Mouse (Mus musculus): ENCODE results near the gene Gm4981. TPM values are rescaled to one million over a fixed set of nuclear protein-coding genes. Genes with fewer than 3 reads are reported as not detected.
"Not testable (repeated sequence)": the region's sequence is repeated elsewhere in the genome, so short reads cannot be mapped to it uniquely, and the experiment has no call there.

The Gm4981 gene
- total RNA-seq (2014; fragmentation: Nextera tagmentation) (not detected in 2 replicates), total RNA-seq (2017) (not detected in 2 replicates)

DNA sequence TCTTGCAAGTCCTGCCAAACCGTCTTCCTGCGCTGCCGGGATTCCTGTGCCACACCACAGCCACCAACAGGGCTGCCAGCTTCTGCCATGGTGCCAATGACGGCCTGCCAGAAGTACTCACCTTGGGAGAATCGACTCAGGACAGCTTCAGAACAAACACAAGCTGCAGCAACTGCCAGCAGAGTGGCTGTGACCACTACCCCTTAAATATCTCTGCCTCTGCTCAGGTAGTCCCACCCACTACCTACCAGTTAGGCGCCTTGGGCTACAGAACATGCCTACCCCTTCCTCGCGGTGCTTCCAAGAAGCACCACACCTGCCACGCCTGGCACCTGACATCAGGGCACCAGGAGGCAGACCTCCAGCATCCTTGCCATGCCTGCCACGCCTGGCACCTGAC, at the start of gene Gm4981:
Gm4981 (minus strand) TSS at position 89 of the 400 bp plus-strand sequence.
- ATAC-seq (replicated peaks; ENCODE audit: poor library complexity, severe bottlenecking) = no peak

DNA sequence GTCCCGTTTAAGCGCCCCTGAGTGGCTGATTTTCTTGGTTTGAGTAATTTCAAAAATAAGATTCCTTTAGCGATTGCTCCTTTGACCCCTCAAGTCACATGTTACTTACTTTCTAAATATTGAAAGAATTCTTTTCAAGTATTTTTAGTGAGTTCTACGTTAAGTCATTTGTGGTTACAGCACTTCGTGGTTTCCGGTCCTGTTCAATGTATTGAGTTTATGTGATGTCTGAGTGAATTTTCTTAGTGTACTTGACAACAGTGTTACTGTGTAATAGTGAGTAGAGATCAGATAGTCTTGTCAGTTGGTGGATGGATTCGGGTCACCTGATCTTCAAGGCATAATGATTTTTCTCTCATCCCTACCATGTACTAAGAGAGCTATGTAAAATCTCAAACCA, 45.7 kb upstream of the Gm4981 start:
- no peak for ATAC-seq (replicated peaks; ENCODE audit: poor library complexity, severe bottlenecking)

DNA sequence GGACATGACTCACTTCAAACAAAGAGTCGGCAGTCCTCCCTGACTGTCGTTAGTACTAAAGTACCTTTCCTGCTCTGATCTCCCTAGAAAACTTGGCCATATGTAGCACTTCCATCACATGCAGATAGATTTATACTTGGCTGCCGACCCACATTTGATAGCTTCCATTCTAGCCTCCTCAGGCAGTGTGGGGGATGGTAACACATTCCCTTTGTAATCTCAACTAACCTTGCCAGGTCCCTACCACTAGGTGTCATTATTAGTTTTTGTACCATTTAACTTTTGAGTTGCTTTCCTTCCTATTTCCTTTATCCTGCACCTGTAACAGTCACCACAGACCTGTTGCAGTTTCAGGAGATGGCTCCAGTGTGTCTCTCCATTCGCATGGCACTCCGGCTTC, 22.0 kb upstream of the Gm4981 start:
- no peak for ATAC-seq (replicated peaks; ENCODE audit: poor library complexity, severe bottlenecking)

DNA sequence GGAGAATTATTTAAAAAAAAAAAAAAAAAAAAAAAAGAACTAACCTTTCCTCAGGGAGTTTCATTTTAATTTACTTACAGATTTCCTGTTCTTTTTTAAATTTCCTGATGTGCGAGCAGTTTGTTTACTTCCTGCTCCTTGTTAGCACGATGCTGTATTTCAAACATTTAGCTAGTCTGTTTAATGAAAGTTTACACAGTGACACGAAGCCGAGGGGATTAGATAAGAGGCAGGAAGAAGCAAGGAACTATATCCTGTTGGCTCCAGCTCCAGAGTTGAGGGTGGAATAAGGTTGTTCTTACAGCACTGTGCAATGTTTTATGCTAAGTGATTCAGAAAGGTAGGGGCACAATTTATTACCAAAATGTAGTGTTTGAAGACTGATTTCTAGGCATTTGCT, 19.5 kb upstream of the Gm4981 start:
- no peak for ATAC-seq (replicated peaks; ENCODE audit: poor library complexity, severe bottlenecking)

DNA sequence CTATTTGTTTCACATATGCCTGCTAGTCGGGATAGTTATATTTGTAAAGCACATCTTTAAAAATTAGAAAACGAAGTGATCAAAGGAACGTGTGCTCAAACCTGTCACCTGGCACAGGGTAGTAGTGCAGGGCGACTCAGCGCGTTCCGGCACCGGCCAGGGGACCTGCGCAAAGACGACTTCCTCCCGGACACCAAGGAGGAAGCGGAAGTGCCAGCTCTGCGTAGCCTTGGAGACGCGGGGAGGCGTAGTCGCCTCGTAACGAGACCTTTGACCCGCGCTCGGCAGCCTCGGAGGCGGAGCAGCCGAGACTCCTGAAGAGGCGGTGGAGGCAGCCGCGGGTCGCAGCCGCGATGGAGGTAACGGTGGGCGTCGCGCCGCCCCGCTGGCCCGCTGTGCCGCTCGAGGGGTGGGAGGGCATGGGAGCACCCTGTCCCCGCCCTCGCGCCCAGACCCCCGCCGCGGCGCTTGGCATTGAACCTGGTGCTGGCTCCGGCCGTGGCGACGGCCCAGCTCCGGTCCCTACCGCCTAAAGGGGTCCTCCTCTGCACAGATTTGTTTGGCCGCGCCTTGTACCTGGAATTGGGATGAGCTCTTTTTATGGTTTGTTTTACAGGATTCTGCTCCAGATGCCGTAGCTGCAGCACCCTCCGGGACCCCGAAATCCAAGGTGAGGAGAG, 18.9 kb upstream of the Gm4981 start, which contains the start of gene Gcc2:
Gcc2 (plus strand) TSS at position 285 of the 680 bp plus-strand sequence.
- ATAC-seq (replicated peaks; ENCODE audit: poor library complexity, severe bottlenecking) = peak; percentile 99

DNA sequence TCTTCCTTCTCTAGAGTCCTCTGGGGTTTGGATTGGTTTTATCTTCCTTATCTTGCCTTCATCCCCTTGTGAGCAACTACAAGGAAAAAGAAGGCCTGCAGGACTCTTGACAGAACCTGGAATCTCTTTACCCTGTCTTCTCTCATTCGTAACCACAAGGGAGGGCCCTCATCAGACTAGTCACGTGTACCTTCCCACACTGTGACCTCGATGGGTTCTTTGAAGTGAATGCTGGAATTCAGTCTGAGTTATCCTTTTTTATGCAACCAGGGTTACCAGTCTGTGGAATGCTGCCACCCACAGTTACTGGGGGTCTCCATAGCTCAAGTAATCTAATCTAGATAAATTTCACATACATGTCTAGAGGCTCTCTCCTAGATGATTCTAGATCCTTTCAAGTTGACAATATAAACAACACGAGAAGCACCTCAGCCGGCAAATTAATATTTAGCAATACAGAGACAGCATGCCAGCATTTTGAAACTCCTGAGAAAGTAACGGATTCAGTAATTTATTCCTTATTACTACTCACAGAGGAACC, 18.2 kb upstream of the Gm4981 start:
- ATAC-seq (replicated peaks; ENCODE audit: poor library complexity, severe bottlenecking) = peak; percentile 36; the same call in 1 of the 2 replicates

DNA sequence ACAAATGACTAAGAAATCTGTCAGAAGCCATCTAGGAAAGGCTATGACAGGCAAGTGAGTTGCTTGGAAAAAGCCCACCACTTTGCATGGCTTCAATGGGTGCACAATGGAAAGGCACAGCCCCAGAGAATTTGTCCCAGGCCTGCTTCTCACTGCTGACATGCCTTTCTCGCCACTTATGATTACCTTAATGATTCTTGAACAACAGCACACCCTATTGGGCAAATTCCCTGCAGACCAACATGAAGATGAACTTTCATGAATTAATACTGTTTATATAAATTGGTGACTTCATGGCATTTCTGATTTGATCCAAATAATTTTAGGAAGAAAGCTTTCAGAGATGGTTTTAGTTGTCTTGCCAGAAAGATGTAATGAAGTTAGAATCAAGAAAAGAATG, 13.0 kb upstream of the Gm4981 start:
- no peak for ATAC-seq (replicated peaks; ENCODE audit: poor library complexity, severe bottlenecking)

DNA sequence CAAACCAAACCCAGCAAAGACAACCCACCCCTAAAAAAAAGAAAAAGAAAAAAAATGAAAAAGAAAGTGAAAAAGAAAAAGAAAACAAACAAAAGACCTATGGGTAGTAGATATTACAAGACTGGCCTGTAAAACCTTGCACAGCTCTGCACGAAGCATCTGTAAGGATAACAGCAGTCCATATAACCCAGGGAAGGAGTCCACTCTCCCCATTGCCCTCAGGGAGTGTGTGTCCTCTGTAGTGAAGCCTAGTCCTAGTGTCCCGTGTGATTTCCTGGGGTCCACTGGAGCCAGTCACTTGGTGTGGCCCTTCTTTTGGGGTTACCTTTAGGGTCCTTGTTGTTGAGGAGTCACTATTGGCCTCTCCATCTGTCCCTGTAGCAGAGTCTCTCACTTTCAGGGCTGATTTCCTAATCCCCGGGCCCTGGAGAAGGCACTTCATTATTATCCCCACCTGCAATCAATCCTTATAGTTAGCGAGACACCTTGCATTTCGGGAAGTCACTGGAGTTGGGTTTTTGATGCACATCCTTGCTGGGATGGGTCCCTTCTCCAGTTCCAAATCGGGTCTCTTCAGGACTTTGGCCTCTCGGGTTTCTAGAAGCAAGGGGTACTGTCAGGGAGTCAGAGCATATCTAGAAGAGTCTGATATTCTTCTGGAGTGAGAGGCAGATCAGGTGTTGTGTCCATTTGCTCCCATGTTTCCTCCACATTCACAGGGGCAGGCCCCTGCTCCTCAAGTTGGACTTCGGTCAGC, 2.7 kb upstream of the Gm4981 start:
- peak; percentile 47 for ATAC-seq (replicated peaks; ENCODE audit: poor library complexity, severe bottlenecking)

DNA sequence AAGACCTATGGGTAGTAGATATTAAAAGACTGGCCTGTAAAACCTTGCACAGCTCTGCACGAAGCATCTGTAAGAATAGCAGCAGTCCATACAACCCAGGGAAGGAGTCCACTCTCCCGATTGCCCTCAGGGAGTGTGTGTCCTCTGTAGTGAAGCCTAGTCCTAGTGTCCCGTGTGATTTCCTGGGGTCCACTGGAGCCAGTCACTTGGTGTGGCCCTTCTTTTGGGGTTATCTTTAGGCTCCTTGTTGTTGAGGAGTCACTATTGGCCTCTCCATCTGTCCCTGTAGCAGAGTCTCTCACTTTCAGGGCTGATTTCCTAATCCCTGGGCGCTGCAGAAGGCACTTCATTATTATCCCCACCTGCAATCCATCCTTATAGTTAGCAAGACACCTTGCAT, 1.5 kb downstream of the Gm4981 start:
- ATAC-seq (replicated peaks; ENCODE audit: poor library complexity, severe bottlenecking) = not testable (repeated sequence)

DNA sequence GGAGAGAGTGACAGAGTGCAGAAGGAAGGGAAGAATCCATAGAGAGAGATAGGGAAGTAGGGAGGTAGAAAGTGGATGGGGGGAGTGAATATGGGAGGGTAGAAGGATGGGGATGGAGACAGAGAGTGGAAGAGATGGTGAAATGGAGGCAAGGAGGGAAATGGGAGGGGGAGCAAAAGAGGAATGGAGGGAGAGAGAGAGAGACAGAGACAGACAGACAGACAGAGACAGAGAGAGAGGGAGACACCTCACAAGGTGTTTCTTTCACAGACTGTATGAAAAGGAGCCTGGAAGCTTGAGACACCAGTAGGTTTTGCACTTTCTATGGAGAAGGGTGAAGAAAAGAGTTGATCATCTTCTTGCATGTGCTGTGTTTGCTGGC, 2.8 kb downstream of the Gm4981 start:
- not testable (repeated sequence) for ATAC-seq (replicated peaks; ENCODE audit: poor library complexity, severe bottlenecking)

DNA sequence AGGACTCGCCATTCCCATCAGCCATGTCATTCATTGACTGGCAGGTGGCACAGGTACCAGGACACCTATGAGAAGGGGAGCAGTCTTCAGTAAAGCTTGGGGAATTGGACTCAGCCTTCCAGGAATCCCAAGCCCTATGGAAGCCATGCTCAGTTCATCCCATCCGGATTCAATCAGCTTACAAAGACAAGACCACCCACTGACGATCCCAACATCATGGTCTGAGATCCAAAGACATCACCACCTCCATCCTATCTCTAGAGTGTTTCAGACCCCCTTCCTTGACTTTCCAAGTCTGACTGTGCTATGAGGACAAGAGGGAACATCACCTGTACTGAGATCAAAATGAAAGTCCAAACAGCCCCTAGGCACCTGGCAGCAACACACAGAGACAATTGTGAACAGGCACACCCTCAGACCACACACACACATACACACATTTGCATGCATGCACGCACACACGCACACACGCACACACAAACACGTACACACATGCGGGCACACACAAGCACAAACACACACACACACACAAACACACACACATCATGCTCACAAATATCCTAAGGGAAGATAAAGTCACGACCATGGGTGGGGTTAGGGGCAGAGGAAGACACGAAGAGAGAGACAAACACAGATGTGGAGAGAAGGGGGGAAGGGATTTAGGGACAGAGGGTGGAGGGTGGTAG, 3.3 kb downstream of the Gm4981 start:
- peak; percentile 2 for ATAC-seq (replicated peaks; ENCODE audit: poor library complexity, severe bottlenecking)

DNA sequence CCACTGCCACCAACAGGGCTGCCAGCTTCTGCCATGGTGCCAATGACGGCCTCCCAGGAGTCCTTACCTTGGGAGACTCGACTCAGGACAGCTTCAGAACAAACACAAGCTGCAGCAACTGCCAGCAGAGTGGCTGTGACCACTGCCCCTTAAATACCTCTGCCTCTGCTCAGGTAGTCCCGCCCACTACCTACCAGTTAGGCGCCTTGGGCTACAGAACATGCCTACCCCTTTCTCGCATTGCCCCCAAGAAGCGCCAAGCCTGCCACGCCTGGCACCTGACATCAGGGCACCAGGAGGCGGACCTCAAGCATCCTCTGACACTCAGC, 3.9 kb downstream of the Gm4981 start, which contains the start of gene Duxf3:
Duxf3 (minus strand) TSS at position 35 of the 329 bp plus-strand sequence.
- peak; percentile 23; the same call in 1 of the 2 replicates for ATAC-seq (replicated peaks; ENCODE audit: poor library complexity, severe bottlenecking)

DNA sequence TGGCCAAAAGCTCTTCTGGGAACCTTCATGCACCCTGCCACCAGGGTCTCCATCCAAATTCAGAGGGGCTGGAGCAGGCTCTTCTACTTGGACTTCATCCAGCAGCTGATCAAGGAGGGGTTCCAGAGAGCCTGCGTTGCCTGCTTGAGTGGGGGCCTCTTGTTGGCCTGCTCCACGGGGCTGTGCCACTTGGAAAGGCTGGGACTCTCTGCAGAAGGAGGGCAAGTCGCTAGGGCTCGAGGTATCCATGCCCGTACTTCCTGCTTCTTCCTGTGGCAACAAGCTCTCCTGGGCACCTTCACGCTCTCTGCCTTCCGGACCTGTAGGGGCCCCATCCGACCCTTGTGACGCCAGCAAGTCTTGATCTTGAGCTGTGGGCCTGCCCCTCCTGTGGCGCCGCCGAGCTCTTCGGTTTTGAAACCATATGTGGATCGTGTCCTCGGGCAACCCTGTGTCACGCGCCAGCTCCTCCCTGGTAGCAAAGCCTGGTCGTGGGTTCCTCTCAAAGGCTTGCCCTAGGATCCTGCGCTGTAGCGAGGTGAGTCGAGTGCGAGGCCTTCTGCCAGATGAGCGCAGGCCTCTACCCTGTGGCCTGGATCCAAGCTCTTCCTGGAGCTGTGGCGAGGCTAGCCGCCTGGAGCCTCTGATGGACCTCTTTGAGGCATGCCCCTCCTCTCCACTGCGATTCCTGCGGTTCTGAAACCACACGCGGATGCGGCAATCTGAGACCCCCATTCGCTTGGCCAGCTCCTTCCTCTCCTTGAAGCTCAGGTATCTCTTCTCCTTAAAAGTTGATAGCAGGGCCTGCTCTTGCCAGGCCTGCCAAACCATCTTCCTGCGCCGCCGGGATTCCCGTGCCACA, 4.5 kb downstream of the Gm4981 start:
- ATAC-seq (replicated peaks; ENCODE audit: poor library complexity, severe bottlenecking) = peak; percentile 49

DNA sequence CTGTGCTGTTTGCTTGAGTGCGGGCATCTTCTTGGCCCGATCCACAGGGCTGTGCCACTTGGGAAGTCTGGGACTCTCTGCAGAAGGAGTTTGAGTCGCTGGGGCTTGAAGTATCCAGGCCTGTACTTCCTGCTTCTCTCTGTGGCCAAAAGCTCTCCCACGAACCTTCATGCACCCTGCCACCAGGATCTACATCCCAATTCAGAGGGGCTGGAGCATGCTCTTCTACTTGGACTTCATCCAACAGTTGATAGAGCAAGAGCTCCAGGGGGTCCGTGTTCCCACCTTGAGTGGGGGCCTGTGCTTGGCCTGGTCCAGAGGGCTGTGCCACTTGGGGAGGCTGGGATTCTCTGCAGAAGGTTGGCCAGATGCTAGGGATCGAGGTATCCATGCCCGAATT, 5.4 kb downstream of the Gm4981 start:
- not testable (repeated sequence) for ATAC-seq (replicated peaks; ENCODE audit: poor library complexity, severe bottlenecking)

DNA sequence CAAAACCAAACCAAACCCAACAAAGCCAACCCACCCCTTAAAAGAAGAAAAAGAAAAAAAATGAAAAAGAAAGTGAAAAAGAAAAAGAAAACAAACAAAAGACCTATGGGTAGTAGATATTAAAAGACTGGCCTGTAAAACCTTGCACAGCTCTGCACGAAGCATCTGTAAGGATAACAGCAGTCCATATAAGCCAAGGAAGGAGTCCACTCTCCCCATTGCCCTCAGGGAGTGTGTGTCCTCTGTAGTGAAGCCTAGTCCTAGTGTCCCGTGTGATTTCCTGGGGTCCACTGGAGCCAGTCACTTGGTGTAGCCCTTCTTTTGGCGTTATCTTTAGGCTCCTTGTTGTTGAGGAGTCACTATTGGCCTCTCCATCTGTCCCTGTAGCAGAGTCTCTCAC, 6.5 kb downstream of the Gm4981 start:
- not testable (repeated sequence) for ATAC-seq (replicated peaks; ENCODE audit: poor library complexity, severe bottlenecking)

DNA sequence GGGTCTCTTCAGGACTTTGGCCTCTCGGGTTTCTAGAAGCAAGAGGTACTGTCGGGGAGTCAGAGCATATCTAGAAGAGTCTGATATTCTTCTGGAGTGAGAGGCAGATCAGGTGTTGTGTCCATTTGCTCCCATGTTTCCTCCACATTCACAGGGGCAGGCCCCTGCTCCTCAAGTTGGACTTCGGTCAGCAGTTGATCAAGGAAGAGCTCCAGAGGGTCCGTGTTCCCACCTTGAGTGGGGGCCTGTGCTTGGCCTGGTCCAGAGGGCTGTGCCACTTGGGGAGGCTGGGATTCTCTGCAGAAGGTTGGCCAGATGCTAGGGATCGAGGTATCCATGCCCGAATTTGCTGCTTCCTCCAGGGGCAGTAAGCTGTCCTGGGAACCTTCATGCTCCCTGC, 8.7 kb downstream of the Gm4981 start:
- ATAC-seq (replicated peaks; ENCODE audit: poor library complexity, severe bottlenecking) = not testable (repeated sequence)

DNA sequence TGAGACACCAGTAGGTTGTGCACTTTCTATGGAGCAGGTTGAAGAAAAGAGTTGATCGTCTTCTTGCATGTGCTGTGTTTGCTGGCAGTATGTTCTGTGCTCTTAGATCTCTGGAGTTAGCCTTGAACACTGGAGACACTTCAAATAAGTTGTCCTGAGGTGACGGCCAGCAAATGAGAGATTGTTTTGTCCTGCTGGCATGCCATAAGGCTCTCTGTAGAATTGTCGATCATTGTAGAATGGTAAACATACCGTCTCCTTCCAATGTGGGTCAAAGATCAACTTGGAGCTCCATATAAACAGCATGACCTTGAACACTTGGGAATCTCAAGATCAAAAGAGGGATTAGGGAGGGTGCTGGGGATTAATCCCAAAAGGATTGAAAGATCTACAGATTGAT, 10.1 kb downstream of the Gm4981 start:
- ATAC-seq (replicated peaks; ENCODE audit: poor library complexity, severe bottlenecking) = not testable (repeated sequence)

DNA sequence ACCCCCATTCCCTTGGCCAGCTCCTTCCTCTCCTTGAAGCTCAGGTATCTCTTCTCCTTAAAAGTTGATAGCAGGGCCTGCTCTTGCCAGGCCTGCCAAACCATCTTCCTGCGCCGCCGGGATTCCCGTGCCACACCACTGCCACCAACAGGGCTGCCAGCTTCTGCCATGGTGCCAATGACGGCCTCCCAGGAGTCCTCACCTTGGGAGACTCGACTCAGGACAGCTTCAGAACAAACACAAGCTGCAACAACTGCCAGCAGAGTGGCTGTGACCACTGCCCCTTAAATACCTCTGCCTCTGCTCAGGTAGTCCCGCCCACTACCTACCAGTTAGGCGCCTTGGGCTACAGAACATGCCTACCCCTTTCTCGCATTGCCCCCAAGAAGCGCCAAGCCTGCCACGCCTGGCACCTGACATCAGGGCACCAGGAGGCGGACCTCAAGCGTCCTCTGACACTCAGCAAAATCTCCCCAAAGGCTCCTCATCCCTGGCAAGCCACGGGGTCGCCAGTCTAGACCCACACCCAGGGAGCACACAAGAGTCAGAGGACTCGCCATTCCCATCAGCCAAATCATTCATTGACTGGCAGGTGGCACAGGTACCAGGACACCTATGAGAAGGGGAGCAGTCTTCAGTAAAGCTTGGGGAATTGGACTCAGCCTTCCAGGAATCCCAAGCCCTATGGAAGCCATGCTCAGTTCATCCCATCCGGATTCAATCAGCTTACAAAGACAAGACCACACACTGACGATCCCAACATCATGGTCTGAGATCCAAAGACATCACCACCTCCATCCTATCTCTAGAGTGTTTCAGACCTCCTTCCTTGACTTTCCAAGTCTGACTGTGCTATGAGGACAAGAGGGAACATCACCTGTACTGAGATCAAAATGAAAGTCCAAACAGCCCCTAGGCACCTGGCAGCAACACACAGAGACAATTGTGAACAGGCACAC, 11.4 kb downstream of the Gm4981 start, which contains the start of gene AW822073:
AW822073 (minus strand) TSS at position 104 of the 959 bp plus-strand sequence.
- ATAC-seq (replicated peaks; ENCODE audit: poor library complexity, severe bottlenecking) = not testable (repeated sequence)

All from granulocyte monocyte progenitor cell, adult 5-6 weeks (primary cell).